Mouse (Mus musculus) kidney, embryonic 14.5 days (tissue): ENCODE measurements around the gene Atp6v1g2. TPM values are rescaled to one million over a fixed set of nuclear protein-coding genes. Genes with fewer than 3 reads are reported as not detected.

Experiments used
- ATAC-seq: fragments of 200-750 bp; cut with Nextera tagmentation; 2 replicates; pipeline ENCODE4 v1.8.0; 2017; ENCODE audit warnings: moderate number of reproducible peaks, mild to moderate bottlenecking, moderate TSS enrichment, moderate library complexity; ENCODE audit not compliant: low FRiP score, low TSS enrichment
- H3K27ac ChIP-seq: fragments of 300-500 bp; sonication (generic); 2 replicates; pipeline ENCODE4 v1.5.1; 2014; ENCODE audit warnings: low read depth, mild to moderate bottlenecking, low read length, moderate library complexity, mixed read lengths
- H3K27me3 ChIP-seq: fragments of 300-500 bp; sonication (generic); 2 replicates; pipeline ENCODE4 v1.6.1; 2014; ENCODE audit warnings: mild to moderate bottlenecking, low read length; ENCODE audit not compliant: control insufficient read depth, insufficient read depth
- H3K36me3 ChIP-seq: fragments of 300-500 bp; sonication (generic); 2 replicates; pipeline ENCODE4 v1.6.1; 2014; ENCODE audit warnings: low read length, mixed read lengths; ENCODE audit not compliant: control insufficient read depth, insufficient read depth
- H3K4me1 ChIP-seq: fragments of 300-500 bp; sonication (generic); 2 replicates; pipeline ENCODE4 v1.6.1; 2014; ENCODE audit warnings: low read length, mixed read lengths; ENCODE audit not compliant: control insufficient read depth, insufficient read depth
- H3K4me2 ChIP-seq: fragments of 300-500 bp; sonication (generic); replicated peaks from 2 replicates; pipeline ENCODE4 v1.6.1; 2014; ENCODE audit warnings: low read depth, mild to moderate bottlenecking, low read length
- H3K4me3 ChIP-seq: fragments of 300-500 bp; sonication (generic); 2 replicates; pipeline ENCODE4 v1.5.1; 2014; ENCODE audit warnings: mild to moderate bottlenecking, low read length
- H3K9ac ChIP-seq: fragments of 300-500 bp; sonication (generic); 2 replicates; pipeline ENCODE4 v1.6.1; 2014; ENCODE audit warnings: low read depth, mild to moderate bottlenecking, low read length, moderate library complexity
- H3K9me3 ChIP-seq: fragments of 300-500 bp; sonication (generic); 2 replicates; pipeline ENCODE4 v1.6.1; 2016; ENCODE audit warnings: low read length; ENCODE audit not compliant: control insufficient read depth
- WGBS: fragments of 180-500 bp; shearing (Covaris S2); extraction: QIAGEN DNeasy Blood & Tissue Kit; methylation state at CpG from one replicate; pipeline ENCODE4 v1.1.7; 2014; 5-methylcytosine and 5-hydroxymethylcytosine counted together
- polyA plus RNA-seq: library from polyadenylated mRNA; unstranded; fragments of >200 nt; fragmentation: Nextera tagmentation; extraction: Ambion mirVana; gene quantifications from 2 replicates; pipeline ENCODE4 v1.2.1, GENCODE M21; 2014

Atp6v1g2 gene
- polyA plus RNA-seq, 1 experiment from 2014 or later, result 6.4 TPM

- Histone ChIP-seq H3K4me2 (no peak overlapping the region), H3K27ac (no peak overlapping the region), H3K9ac (no peak overlapping the region), H3K27me3 (no peaks in the 10 kb centered on the region), H3K9me3 (no peaks in the 10 kb centered on the region), H3K4me1 (peaks cover 30% of the 10 kb centered on the region), H3K4me3 (no peak overlapping the region), H3K36me3 (peaks cover 98% of the 10 kb centered on the region)
- no peak for ATAC-seq
- 85% methylated on average over 14 of the region's 14 CpGs for WGBS
These were observed 15.5 kb downstream of the Atp6v1g2 start for GRCm38 (mm10) chr17:35248986-35249385.

- no peak overlapping the region for H3K27ac ChIP-seq
- no peak overlapping the region for H3K9ac ChIP-seq
- peaks cover 96% of the 10 kb centered on the region for H3K36me3 ChIP-seq
- no peak overlapping the region for H3K4me3 ChIP-seq
- no peaks in the 10 kb centered on the region for H3K27me3 ChIP-seq
- no peak overlapping the region for H3K4me2 ChIP-seq
- no peak for ATAC-seq
- no peaks in the 10 kb centered on the region for H3K9me3 ChIP-seq
- H3K4me1 ChIP-seq, result peaks cover 24% of the 10 kb centered on the region; the same call in 1 of the 2 replicates
- WGBS, result 69% methylated on average over 19 of the region's 19 CpGs
These were observed 16.2 kb downstream of the Atp6v1g2 start for GRCm38 (mm10) chr17:35249451-35250197.

- no peak overlapping the region for H3K4me2 ChIP-seq
- H3K27me3 ChIP-seq, result no peaks in the 10 kb centered on the region
- no peak for ATAC-seq
- peaks cover 15% of the 10 kb centered on the region; the same call in 1 of the 2 replicates for H3K4me1 ChIP-seq
- peaks cover 86% of the 10 kb centered on the region for H3K36me3 ChIP-seq
- no peaks in the 10 kb centered on the region for H3K9me3 ChIP-seq
- no peak overlapping the region for H3K9ac ChIP-seq
- 88% methylated on average over 3 of the region's 3 CpGs for WGBS
- H3K27ac ChIP-seq, result no peak overlapping the region
- no peak overlapping the region for H3K4me3 ChIP-seq
These were observed 17.1 kb downstream of the Atp6v1g2 start for GRCm38 (mm10) chr17:35250348-35251120.

- Histone ChIP-seq H3K4me3 (no peak overlapping the region), H3K4me2 (no peak overlapping the region), H3K27ac (no peak overlapping the region), H3K9ac (no peak overlapping the region), H3K9me3 (no peaks in the 10 kb centered on the region), H3K27me3 (no peaks in the 10 kb centered on the region), H3K36me3 (peaks cover 79% of the 10 kb centered on the region), H3K4me1 (peaks cover 11% of the 10 kb centered on the region; the same call in 1 of the 2 replicates)
- ATAC-seq, result no peak
- WGBS, result 84% methylated on average over 15 of the region's 15 CpGs
These were observed 17.8 kb downstream of the Atp6v1g2 start for GRCm38 (mm10) chr17:35251162-35251719.

GRCm38 (mm10) chr17:35251981-35252380 is 18.5 kb downstream of the Atp6v1g2 start:
- H3K4me3 ChIP-seq, result no peak overlapping the region
- ATAC-seq, result no peak
- H3K4me2 ChIP-seq, result no peak overlapping the region
- WGBS, result 83% methylated on average over 5 of the region's 5 CpGs
- no peak overlapping the region for H3K27ac ChIP-seq
- H3K36me3 ChIP-seq, result peaks cover 72% of the 10 kb centered on the region
- no peaks in the 10 kb centered on the region for H3K27me3 ChIP-seq
- H3K9me3 ChIP-seq, result no peaks in the 10 kb centered on the region
- peaks cover 11% of the 10 kb centered on the region; the same call in 1 of the 2 replicates for H3K4me1 ChIP-seq
- H3K9ac ChIP-seq, result no peak overlapping the region

- 83% methylated on average over 18 of the region's 18 CpGs for WGBS
- Histone ChIP-seq H3K4me1 (peaks cover 5% of the 10 kb centered on the region; the same call in 1 of the 2 replicates), H3K9ac (no peak overlapping the region), H3K9me3 (no peaks in the 10 kb centered on the region), H3K27ac (no peak overlapping the region), H3K4me2 (no peak overlapping the region), H3K27me3 (no peaks in the 10 kb centered on the region), H3K36me3 (peaks cover 64% of the 10 kb centered on the region), H3K4me3 (no peak overlapping the region)
- ATAC-seq, result no peak
These were observed 19.3 kb downstream of the Atp6v1g2 start for GRCm38 (mm10) chr17:35252619-35253292.

GRCm38 (mm10) chr17:35253293-35254093 is 20.0 kb downstream of the Atp6v1g2 start:
- ATAC-seq, result 0 out of 2 replicates have a peak, but pooled peaks have one; percentile 0
- H3K4me2 ChIP-seq, result no peak overlapping the region
- 85% methylated on average over 32 of the region's 32 CpGs for WGBS
- H3K27me3 ChIP-seq, result no peaks in the 10 kb centered on the region
- H3K4me3 ChIP-seq, result no peak overlapping the region
- H3K36me3 ChIP-seq, result peaks cover 57% of the 10 kb centered on the region
- H3K9ac ChIP-seq, result no peak overlapping the region
- H3K4me1 ChIP-seq, result peaks cover 3% of the 10 kb centered on the region; the same call in 1 of the 2 replicates
- H3K9me3 ChIP-seq, result no peaks in the 10 kb centered on the region
- no peak overlapping the region for H3K27ac ChIP-seq
